ENCODE assay signal across 24 mouse cellular contexts in the genomic region with DNA sequence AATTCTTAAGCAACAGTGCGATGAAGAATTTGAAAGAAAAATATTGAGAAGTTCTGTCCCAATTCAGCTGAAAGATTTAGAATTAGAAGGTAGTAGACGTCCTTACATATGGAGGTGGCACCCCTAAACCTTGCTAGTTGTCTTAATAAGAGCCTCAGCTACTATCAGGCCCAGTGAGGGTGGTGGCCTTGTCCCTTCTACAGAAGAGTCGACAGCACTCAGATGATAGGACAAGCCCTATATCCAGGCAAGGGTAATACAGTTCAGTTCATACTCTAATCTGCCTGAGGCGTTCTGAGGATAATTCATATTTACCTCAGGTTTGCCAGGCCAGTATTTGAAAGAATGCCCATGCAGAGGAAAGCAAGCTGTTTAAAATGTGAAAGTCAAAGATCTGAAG. TPM values are rescaled to one million over a fixed set of nuclear protein-coding genes. Genes with fewer than 3 reads are reported as not detected.
DNase-seq lines count a peak whose midpoint lies in the region; ATAC-seq and TF ChIP-seq lines count a peak whose summit lies in the region.
"Had no signal": no experiment of that assay in that cellular context is flagged by ENCODE, and none has a peak within 500 bp of the region (broad histone marks: within the 10 kb centered on the region; RNA-seq: fewer than 3 reads in every experiment).

No protein-coding gene starts in this region.

- no peak overlapping the region for H3K4me3 ChIP-seq in liver, embryonic 12.5 days
- H3K4me3 ChIP-seq in lung, adult 2 months (replicated peaks; ENCODE audit: extremely low read depth, low read depth, low read length): no peak overlapping the region
- H3K4me3 ChIP-seq: embryonic facial prominence, embryonic 15.5 days; heart, embryonic 12.5 days; heart, embryonic 15.5 days; hindbrain, embryonic 10.5 days; hindbrain, embryonic 13.5 days had no signal

- H3K27ac ChIP-seq in liver, embryonic 12.5 days: no peak overlapping the region
- H3K27ac ChIP-seq: embryonic facial prominence, embryonic 15.5 days; heart, embryonic 15.5 days; hindbrain, embryonic 10.5 days; hindbrain, embryonic 13.5 days had no signal

- no peaks in the 10 kb centered on the region for H3K27me3 ChIP-seq in liver, embryonic 12.5 days (replicated peaks)
- H3K27me3 ChIP-seq: embryonic facial prominence, embryonic 15.5 days; heart, embryonic 12.5 days; heart, embryonic 15.5 days; hindbrain, embryonic 13.5 days; Patski had no signal

- ATAC-seq in liver, embryonic 12.5 days: peak; percentile 56; the same call in 1 of the 2 replicates
- peak; percentile 54; the same call in 1 of the 2 replicates for ATAC-seq in megakaryocyte-erythroid progenitor cell, adult 5-6 weeks (replicated peaks; ENCODE audit: low FRiP score, low TSS enrichment, poor library complexity, severe bottlenecking)
- ATAC-seq: forebrain, embryonic 14.5 days; forebrain, postnatal 0 days; hindbrain, embryonic 16.5 days; Patski had no signal

- H3K4me1 ChIP-seq in liver, embryonic 12.5 days: peaks cover 45% of the 10 kb centered on the region
- H3K4me1 ChIP-seq in lung, adult 2 months (ENCODE audit: control insufficient read depth, insufficient read depth, low read length): peaks cover 4% of the 10 kb centered on the region

- no peak for TF ChIP-seq POLR2A in lung, adult 2 months (IDR thresholded peaks at IDR 0.05; ENCODE audit: borderline replicate concordance, extremely low read depth, low read depth, low read length)

- no peak for DNase-seq in liver
- peak; percentile 52 for DNase-seq in 3T3-L1 (ENCODE audit: low read depth, low spot score)
- peak; percentile 50 for DNase-seq in NIH3T3 (ENCODE audit: low read depth)
- DNase-seq in lung, adult 2 months: no peak
- DNase-seq in frontal cortex, postnatal 14 days (ENCODE audit: low spot score in 2 of 2): no peak
- DNase-seq: adrenal gland, postnatal 10 days; adrenal gland, postnatal 36 days; cerebellum, adult 11 months; cerebellum, adult 2 months; cerebellum, adult 9-11 months; cerebellum, postnatal 25 days; forebrain, postnatal 0 days; heart, postnatal 10 days; heart, postnatal 36 days had no signal

- no peaks in the 10 kb centered on the region for H3K9me3 ChIP-seq in liver, embryonic 12.5 days (replicated peaks)
- H3K9me3 ChIP-seq: embryonic facial prominence, embryonic 15.5 days; heart, embryonic 12.5 days; heart, embryonic 15.5 days; hindbrain, embryonic 10.5 days; hindbrain, embryonic 13.5 days had no signal

- WGBS in liver, embryonic 12.5 days (ENCODE audit: insufficient replicate concordance): 58% methylated on average over 4 of the region's 4 CpGs
- 86% methylated on average over 4 of the region's 4 CpGs for WGBS in lung, adult 2 months

- TF ChIP-seq CTCF in lung, adult 2 months (IDR thresholded peaks at IDR 0.05; ENCODE audit: insufficient read depth, low read length): no peak

- H3K9ac ChIP-seq in liver, embryonic 12.5 days: no peak overlapping the region
- H3K9ac ChIP-seq: embryonic facial prominence, embryonic 15.5 days; forebrain, postnatal 0 days; heart, embryonic 12.5 days; heart, embryonic 15.5 days; hindbrain, embryonic 13.5 days had no signal

- H3K4me2 ChIP-seq in liver, embryonic 12.5 days: no peak overlapping the region
- H3K4me2 ChIP-seq: embryonic facial prominence, embryonic 15.5 days; heart, embryonic 12.5 days; heart, embryonic 15.5 days; hindbrain, embryonic 13.5 days had no signal

- H3K36me3 ChIP-seq in liver, embryonic 12.5 days: no peaks in the 10 kb centered on the region; the same call in 1 of the 2 replicates

RNA-seq across cellular contexts. Expression of a gene that starts 2.9 kb away (rescaled TPM):
- polyA plus RNA-seq in liver, embryonic 12.5 days (2016; fragmentation: Nextera tagmentation; extraction: Ambion mirVana): 28.3 and 31.0 TPM in 2 replicates
- 60.6 and 68.9 TPM in 2 replicates for total RNA-seq in megakaryocyte-erythroid progenitor cell, adult 5-6 weeks (2014; fragmentation: Nextera tagmentation)
- 49.6 and 59.8 TPM in 2 replicates for total RNA-seq in megakaryocyte-erythroid progenitor cell, adult 5-6 weeks (2017)
- polyA plus RNA-seq in lung, adult 2 months (2012; rRNA removed): 12.3 and 17.1 TPM in 2 replicates

Comparison
In these comparisons a context has a peak if more than half of its experiments do, and no peak if none do; other contexts are left out.
1. DNase-seq: peak in 3T3-L1 (single experiment) and NIH3T3 (single experiment); none in liver (single experiment), lung, adult 2 months (single experiment) and frontal cortex, postnatal 14 days (0 of 2).